In genomic region chr12:53222742-53223141, GRCm38 (mm10) we compare ENCODE assay signal across 16 mouse cellular contexts. TPM values are rescaled to one million over a fixed set of nuclear protein-coding genes. Genes with fewer than 3 reads are reported as not detected.
DNase-seq lines count a peak whose midpoint lies in the region; ATAC-seq and TF ChIP-seq lines count a peak whose summit lies in the region.
"Had no signal": no experiment of that assay in that cellular context is flagged by ENCODE, and none has a peak within 500 bp of the region (broad histone marks: within the 10 kb centered on the region; RNA-seq: fewer than 3 reads in every experiment).

No protein-coding gene starts in this region.

- H3K27me3 ChIP-seq in intestine, postnatal 0 days (replicated peaks; ENCODE audit: control insufficient read depth, insufficient read depth, low read length): no peaks in the 10 kb centered on the region
- no peaks in the 10 kb centered on the region for H3K27me3 ChIP-seq in intestine, embryonic 15.5 days (replicated peaks)
- H3K27me3 ChIP-seq in lung, postnatal 0 days (replicated peaks; ENCODE audit: insufficient read depth, low read length): no peaks in the 10 kb centered on the region
- no peaks in the 10 kb centered on the region for H3K27me3 ChIP-seq in embryonic facial prominence, embryonic 11.5 days (ENCODE audit: control insufficient read depth, insufficient read depth, low read length)
- H3K27me3 ChIP-seq: embryonic facial prominence, embryonic 13.5 days; forebrain, embryonic 15.5 days; limb, embryonic 12.5 days had no signal

- H3K4me3 ChIP-seq in intestine, postnatal 0 days (ENCODE audit: low read depth, low read length): no peak overlapping the region
- no peak overlapping the region for H3K4me3 ChIP-seq in intestine, embryonic 15.5 days (replicated peaks)
- H3K4me3 ChIP-seq in lung, postnatal 0 days (ENCODE audit: low read depth, low read length): no peak overlapping the region
- H3K4me3 ChIP-seq in embryonic facial prominence, embryonic 11.5 days (ENCODE audit: low read depth, low read length): no peak overlapping the region
- H3K4me3 ChIP-seq: embryonic facial prominence, embryonic 13.5 days; forebrain, embryonic 15.5 days; limb, embryonic 12.5 days had no signal

- no peak for TF ChIP-seq EP300 in lung, postnatal 0 days (IDR thresholded peaks at IDR 0.05)

- ATAC-seq in intestine, postnatal 0 days: no peak
- no peak for ATAC-seq in intestine, embryonic 15.5 days
- no peak for ATAC-seq in lung, postnatal 0 days
- ATAC-seq in embryonic facial prominence, embryonic 11.5 days (replicated peaks; ENCODE audit: insufficient number of reproducible peaks, low FRiP score, low TSS enrichment, low read depth): no peak
- ATAC-seq: forebrain, embryonic 15.5 days; intestine, embryonic 16.5 days had no signal

- peak; percentile 47 for TF ChIP-seq CTCF in intestine, postnatal 0 days (IDR thresholded peaks at IDR 0.05; ENCODE audit: low read depth)
- peak; percentile 41 for TF ChIP-seq CTCF in lung, postnatal 0 days (IDR thresholded peaks at IDR 0.05)

- H3K36me3 ChIP-seq in intestine, postnatal 0 days (ENCODE audit: control insufficient read depth, insufficient read depth): no peaks in the 10 kb centered on the region
- H3K36me3 ChIP-seq in intestine, embryonic 15.5 days: no peaks in the 10 kb centered on the region
- no peaks in the 10 kb centered on the region for H3K36me3 ChIP-seq in lung, postnatal 0 days (ENCODE audit: insufficient read depth, low read length)
- no peaks in the 10 kb centered on the region for H3K36me3 ChIP-seq in embryonic facial prominence, embryonic 11.5 days (replicated peaks; ENCODE audit: control insufficient read depth, insufficient read depth, low read depth, low read length)
- H3K36me3 ChIP-seq: embryonic facial prominence, embryonic 13.5 days; forebrain, embryonic 15.5 days; G1E; limb, embryonic 12.5 days had no signal

- H3K9ac ChIP-seq in intestine, postnatal 0 days (ENCODE audit: low read depth, low read length): no peak overlapping the region
- H3K9ac ChIP-seq in intestine, embryonic 15.5 days: no peak overlapping the region
- H3K9ac ChIP-seq in lung, postnatal 0 days (replicated peaks; ENCODE audit: low read depth): no peak overlapping the region
- no peak overlapping the region for H3K9ac ChIP-seq in embryonic facial prominence, embryonic 11.5 days (replicated peaks; ENCODE audit: low read length)
- H3K9ac ChIP-seq: embryonic facial prominence, embryonic 13.5 days; forebrain, embryonic 15.5 days; limb, embryonic 12.5 days had no signal

- H3K4me2 ChIP-seq in intestine, postnatal 0 days (replicated peaks; ENCODE audit: low read depth): no peak overlapping the region
- H3K4me2 ChIP-seq in intestine, embryonic 15.5 days (replicated peaks): no peak overlapping the region
- no peak overlapping the region for H3K4me2 ChIP-seq in lung, postnatal 0 days (replicated peaks; ENCODE audit: low read depth, low read length)
- no peak overlapping the region for H3K4me2 ChIP-seq in embryonic facial prominence, embryonic 11.5 days (ENCODE audit: low read depth, low read length)
- H3K4me2 ChIP-seq: embryonic facial prominence, embryonic 13.5 days; forebrain, embryonic 15.5 days; limb, embryonic 12.5 days had no signal

- no peaks in the 10 kb centered on the region for H3K9me3 ChIP-seq in intestine, postnatal 0 days (ENCODE audit: control insufficient read depth)
- H3K9me3 ChIP-seq in intestine, embryonic 15.5 days: no peaks in the 10 kb centered on the region
- no peaks in the 10 kb centered on the region for H3K9me3 ChIP-seq in lung, postnatal 0 days (ENCODE audit: low read length)
- no peaks in the 10 kb centered on the region for H3K9me3 ChIP-seq in embryonic facial prominence, embryonic 11.5 days (replicated peaks; ENCODE audit: control insufficient read depth, low read length)
- H3K9me3 ChIP-seq: embryonic facial prominence, embryonic 13.5 days; forebrain, embryonic 15.5 days; limb, embryonic 12.5 days had no signal

- 68% methylated on average over 4 of the region's 4 CpGs for WGBS in intestine, postnatal 0 days
- 74% methylated on average over 4 of the region's 4 CpGs for WGBS in intestine, embryonic 15.5 days
- 61% methylated on average over 4 of the region's 4 CpGs for WGBS in lung, postnatal 0 days
- 71% methylated on average over 4 of the region's 4 CpGs for WGBS in embryonic facial prominence, embryonic 11.5 days

- H3K4me1 ChIP-seq in intestine, postnatal 0 days (replicated peaks; ENCODE audit: control insufficient read depth, insufficient read depth, low read length): no peaks in the 10 kb centered on the region
- H3K4me1 ChIP-seq in intestine, embryonic 15.5 days (replicated peaks): no peaks in the 10 kb centered on the region
- no peaks in the 10 kb centered on the region for H3K4me1 ChIP-seq in lung, postnatal 0 days (ENCODE audit: insufficient read depth, low read depth, low read length)
- no peaks in the 10 kb centered on the region for H3K4me1 ChIP-seq in embryonic facial prominence, embryonic 11.5 days (ENCODE audit: control insufficient read depth, insufficient read depth, low read length)
- H3K4me1 ChIP-seq: embryonic facial prominence, embryonic 13.5 days; forebrain, embryonic 15.5 days; limb, embryonic 12.5 days had no signal

- DNase-seq in embryo, embryonic 10.5 days (ENCODE audit: low spot score): peak; percentile 35
- DNase-seq in embryo, embryonic 9.5 days (ENCODE audit: extremely low spot score): no peak
- no peak for DNase-seq in lung, postnatal 0 days (ENCODE audit: low spot score)
- no peak for DNase-seq in lung, adult 18-20 months
- peak; percentile 15 for DNase-seq in embryonic facial prominence, embryonic 11.5 days (ENCODE audit: low spot score)
- no peak for DNase-seq in gastrocnemius, adult 18-20 months (ENCODE audit: low spot score)
- DNase-seq: cerebellum, adult 2 months; layer of hippocampus, adult 9-11 months; lung, adult 2 months had no signal

- no peak overlapping the region for H3K27ac ChIP-seq in intestine, postnatal 0 days (ENCODE audit: low read depth, low read length)
- no peak overlapping the region for H3K27ac ChIP-seq in intestine, embryonic 15.5 days
- H3K27ac ChIP-seq in lung, postnatal 0 days (ENCODE audit: low read length): no peak overlapping the region
- H3K27ac ChIP-seq in embryonic facial prominence, embryonic 11.5 days (replicated peaks; ENCODE audit: low read depth, low read length): no peak overlapping the region
- H3K27ac ChIP-seq: embryonic facial prominence, embryonic 13.5 days; forebrain, embryonic 15.5 days; limb, embryonic 12.5 days had no signal

RNA-seq across cellular contexts. Expression of gene Npas3, which starts 25.7 kb away (rescaled TPM):
- polyA plus RNA-seq in intestine, postnatal 0 days (2015; fragmentation: Nextera tagmentation; extraction: Ambion mirVana): 0.48 and 0.98 TPM in 2 replicates
- 2.0 and 2.6 TPM in 2 replicates for polyA plus RNA-seq in intestine, embryonic 15.5 days (2015; fragmentation: Nextera tagmentation; extraction: Ambion mirVana)
- polyA plus RNA-seq in lung, postnatal 0 days (2015; fragmentation: Nextera tagmentation; extraction: Ambion mirVana): 0.15 and 0.17 TPM in 2 replicates
- 4.5 and 5.0 TPM in 2 replicates for polyA plus RNA-seq in embryonic facial prominence, embryonic 11.5 days (2014; fragmentation: Nextera tagmentation; extraction: Ambion mirVana)
- total RNA-seq in gastrocnemius, adult 18-20 months (2021): under 1 TPM; 0.07 to 0.09 TPM
- polyA plus RNA-seq: G1E had no signal

Comparison
In these comparisons a context has a peak if more than half of its experiments do, and no peak if none do; other contexts are left out.
1. DNase-seq: peak in embryo, embryonic 10.5 days (single experiment) and embryonic facial prominence, embryonic 11.5 days (single experiment); none in embryo, embryonic 9.5 days (single experiment), lung, postnatal 0 days (single experiment), lung, adult 18-20 months (0 of 2) and gastrocnemius, adult 18-20 months (single experiment).